Mouse (Mus musculus): ENCODE measurements around the gene Ubtd2.

The Ubtd2 gene

DNA sequence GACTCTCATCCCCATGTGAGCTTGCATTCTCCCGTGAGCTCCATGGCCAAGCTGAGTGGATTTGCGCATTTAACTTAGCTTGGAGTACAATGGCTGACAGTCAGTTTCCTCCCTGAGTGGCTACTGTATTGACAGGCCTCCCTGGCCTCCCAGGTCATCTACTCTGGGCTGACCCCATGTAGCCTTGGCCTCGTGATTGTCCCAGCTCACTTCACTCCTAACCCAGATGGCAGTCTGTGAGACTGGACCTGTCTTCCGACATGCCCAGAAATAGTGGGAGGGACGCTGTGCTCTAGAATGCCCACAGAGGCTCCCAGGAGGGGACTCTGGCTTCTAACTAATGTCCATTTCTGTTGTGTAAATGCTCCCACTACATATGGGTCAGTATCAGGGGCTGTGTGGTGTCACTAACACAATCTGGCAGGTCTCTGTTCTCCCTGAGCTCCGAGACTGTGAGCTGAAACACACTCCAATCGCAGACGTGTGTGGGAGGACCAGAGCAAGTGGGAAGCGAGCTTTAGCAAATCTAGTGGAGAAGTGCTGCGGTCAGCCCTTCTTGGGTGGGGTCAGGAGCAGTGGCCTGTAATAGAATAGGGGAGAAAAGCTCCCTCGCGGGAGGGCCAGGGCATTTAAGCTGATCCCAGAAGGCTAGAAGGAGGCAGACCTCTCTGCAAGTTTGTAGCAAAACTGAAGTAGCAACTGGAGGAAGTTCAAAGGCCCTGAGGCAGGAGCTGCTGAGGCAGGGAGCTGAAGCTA, 105.0 kb downstream of the Ubtd2 start:
- no peak for ATAC-seq (ENCODE audit: insufficient number of reproducible peaks, low FRiP score, low TSS enrichment)

DNA sequence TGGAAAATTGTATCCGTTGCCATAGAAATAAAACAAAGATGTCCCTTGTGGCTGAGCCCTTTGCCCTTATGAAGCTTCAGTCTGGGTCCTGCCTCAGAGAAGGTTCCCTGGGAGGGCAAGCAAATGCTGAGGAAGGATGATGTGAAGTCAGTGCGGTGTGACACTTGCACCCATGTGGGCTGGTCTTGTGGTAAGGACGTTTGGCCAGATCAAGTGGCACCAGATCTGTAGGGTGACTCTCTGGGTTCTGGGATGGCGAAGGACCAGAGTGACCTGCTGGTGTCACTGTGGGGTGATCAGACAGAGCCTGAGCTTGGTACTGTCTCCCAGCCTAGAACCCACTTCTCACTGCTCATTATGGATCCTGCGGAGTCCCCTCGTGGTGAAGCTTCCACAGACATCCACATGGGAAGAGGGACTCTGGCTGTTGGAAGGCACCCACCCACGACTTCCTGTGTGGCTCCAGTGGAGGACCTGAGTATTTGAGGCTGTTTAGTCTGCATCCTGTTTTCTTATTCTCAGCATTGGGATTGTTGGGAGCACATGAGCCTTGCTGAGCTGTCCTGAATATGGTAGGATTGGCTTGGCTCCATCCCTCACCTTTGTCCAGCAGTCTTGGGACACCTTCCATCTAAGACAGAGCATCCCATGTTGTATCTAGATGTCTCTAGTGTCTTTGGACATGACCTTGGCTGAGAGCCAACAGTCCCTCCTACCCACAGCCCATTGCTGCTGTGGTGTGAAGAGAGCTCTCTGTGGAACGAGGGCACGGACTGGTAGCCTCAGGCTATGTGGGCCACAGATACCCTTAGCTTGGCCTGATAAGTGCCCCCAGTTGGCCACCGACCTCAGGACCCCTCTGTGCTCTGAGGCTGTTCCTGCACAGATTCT, 106.5 kb downstream of the Ubtd2 start:
- no peak for ATAC-seq (ENCODE audit: insufficient number of reproducible peaks, low FRiP score, low TSS enrichment)

DNA sequence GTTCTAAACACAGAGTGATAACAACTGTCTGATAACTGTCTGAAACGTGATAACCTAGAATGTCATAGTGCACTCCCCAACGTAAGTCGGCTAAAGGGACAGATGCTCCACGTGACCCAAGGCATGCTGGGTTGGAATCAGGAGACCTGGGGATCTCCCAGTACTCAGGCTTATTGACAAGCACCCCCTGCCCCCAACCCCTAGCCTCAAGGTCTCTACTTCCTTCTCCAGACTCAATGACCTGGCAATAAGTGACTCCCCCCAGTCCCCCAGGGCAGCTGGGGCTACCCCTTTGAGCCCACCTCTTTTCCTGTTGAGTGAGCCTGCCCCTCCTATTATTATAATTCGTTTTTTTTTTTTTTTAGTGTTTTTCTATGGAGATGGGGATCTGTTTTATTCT, 107.5 kb downstream of the Ubtd2 start:
- ATAC-seq (ENCODE audit: insufficient number of reproducible peaks, low FRiP score, low TSS enrichment) = no peak

DNA sequence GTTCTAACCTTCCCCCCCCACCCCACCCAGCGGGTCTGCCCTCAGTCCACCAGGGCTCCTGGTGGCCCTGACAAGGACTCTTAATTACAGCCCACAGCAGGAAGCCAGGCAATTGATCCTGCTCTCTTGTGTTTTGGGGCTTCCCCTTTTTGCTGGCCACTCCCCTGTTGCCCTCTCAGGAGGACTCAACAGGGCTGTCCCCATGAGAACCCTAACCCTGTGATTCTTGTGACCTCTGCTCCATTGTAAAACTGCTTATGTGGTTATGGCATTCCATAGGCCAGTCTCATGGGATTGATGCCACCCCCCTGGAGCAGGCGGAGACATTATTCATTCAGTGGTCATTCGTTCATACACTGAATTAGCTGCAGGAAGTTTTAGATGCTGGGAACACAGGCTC, 108.5 kb downstream of the Ubtd2 start:
- ATAC-seq (ENCODE audit: insufficient number of reproducible peaks, low FRiP score, low TSS enrichment) = no peak

DNA sequence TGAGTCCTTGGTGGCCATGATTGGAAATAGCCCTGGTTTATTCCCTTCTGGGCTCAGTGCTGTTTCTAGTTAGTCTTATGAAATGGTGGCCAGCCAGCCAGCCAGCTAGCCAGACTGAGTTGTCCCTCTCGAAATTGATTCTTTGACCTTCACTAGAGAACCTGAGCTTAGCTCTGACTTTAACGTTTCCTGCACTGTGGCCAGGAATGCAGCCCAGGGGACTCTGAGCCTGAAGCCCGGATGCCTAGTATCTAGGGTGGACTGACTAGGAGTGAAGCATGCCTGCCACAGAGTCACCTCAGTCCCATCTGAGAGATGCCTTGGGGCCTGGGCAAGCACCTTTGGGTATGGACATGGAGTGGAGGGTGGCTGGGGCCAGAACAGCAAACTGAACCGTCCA, 109.5 kb downstream of the Ubtd2 start:
- ATAC-seq (ENCODE audit: insufficient number of reproducible peaks, low FRiP score, low TSS enrichment) = no peak

DNA sequence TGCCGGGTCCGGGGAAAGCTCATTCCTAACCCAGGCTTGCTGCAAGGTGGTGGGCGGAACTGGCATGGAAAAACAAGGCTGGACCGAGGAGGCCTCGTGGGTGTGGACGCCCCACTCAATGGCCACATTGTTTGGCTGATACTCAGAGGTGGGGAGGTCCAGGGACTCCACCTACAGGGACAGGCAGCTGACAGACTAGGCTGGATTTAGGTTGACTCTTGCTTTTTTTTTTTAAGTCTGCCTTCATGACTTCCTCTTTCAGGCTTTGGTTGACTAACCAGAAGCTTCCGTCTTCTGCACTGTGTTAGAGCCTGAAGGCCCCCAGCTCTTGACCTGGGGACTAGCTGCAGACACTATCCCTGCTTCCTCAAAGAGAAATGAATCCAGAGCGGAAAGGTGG, 109.9 kb downstream of the Ubtd2 start:
- no peak for ATAC-seq (ENCODE audit: insufficient number of reproducible peaks, low FRiP score, low TSS enrichment)

DNA sequence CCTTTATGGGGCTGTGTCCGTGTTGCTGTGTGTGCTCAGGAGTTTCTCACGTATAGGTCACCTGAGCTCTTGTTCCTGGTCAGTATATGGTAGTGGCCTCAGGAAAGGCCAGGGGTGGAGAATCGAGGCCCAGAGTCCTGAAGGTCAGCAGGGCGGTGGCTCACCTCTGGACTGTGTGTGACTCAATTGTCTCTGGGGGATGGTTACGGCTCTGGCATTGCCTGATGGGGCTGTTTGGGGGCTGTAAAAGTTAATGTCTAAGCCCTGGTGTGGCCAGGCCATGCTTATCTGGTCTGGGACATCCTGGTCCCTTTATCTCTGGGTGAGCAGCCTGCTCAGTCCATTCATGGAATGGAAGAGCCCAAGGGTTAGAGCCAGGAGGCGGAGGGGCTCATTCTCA, 111.0 kb downstream of the Ubtd2 start:
- ATAC-seq (ENCODE audit: insufficient number of reproducible peaks, low FRiP score, low TSS enrichment) = no peak
